Mouse (Mus musculus): ENCODE results near the gene Pacsin1. TPM values are rescaled to one million over a fixed set of nuclear protein-coding genes. Genes with fewer than 3 reads are reported as not detected.
"Not testable (repeated sequence)": the region's sequence is repeated elsewhere in the genome, so short reads cannot be mapped to it uniquely, and the experiment has no call there.

The Pacsin1 gene
- polyA plus RNA-seq, 1 experiment from 2014 or later = 23.6 TPM

GRCm38 (mm10) chr17:27623360-27624326, 31.7 kb upstream of the Pacsin1 start, which contains the start of gene Nudt3:
Gene Nudt3 (minus strand): TSS chr17:27623495.
- no peaks in the 10 kb centered on the region for H3K9me3 ChIP-seq
- peak within 1 kb of the TSS; percentile 99 for H3K27ac ChIP-seq
- H3K9ac ChIP-seq (replicated peaks) = peak within 1 kb of the TSS; percentile 99
- H3K27me3 ChIP-seq = no peaks in the 10 kb centered on the region
- H3K4me1 ChIP-seq (replicated peaks) = peaks cover 48% of the 10 kb centered on the region
- H3K4me2 ChIP-seq (replicated peaks) = peak within 1 kb of the TSS; percentile 68
- H3K36me3 ChIP-seq = 0 out of 2 replicates have a peak, but pooled peaks cover 4% of the 10 kb centered on the region
- H3K4me3 ChIP-seq (replicated peaks) = peak within 1 kb of the TSS; percentile 94
- peak; percentile 88 for ATAC-seq
- 10% methylated on average over 81 of the region's 91 CpGs for WGBS

GRCm38 (mm10) chr17:27625455-27626251, 29.7 kb upstream of the Pacsin1 start:
- Histone ChIP-seq H3K9ac (replicated peaks) (no peak overlapping the region), H3K27ac (no peak overlapping the region)
- WGBS = 37% methylated on average over 7 of the region's 7 CpGs

GRCm38 (mm10) chr17:27626681-27627080, 28.6 kb upstream of the Pacsin1 start:
- Histone ChIP-seq H3K27ac (peak overlapping the region; percentile 71), H3K4me3 (replicated peaks) (no peak overlapping the region), H3K9me3 (no peaks in the 10 kb centered on the region), H3K27me3 (no peaks in the 10 kb centered on the region), H3K9ac (replicated peaks) (peak overlapping the region; percentile 16; the same call in 1 of the 2 replicates), H3K4me2 (replicated peaks) (no peak overlapping the region), H3K36me3 (peaks cover 26% of the 10 kb centered on the region), H3K4me1 (replicated peaks) (peaks cover 21% of the 10 kb centered on the region)
- WGBS = 14% methylated on average over 5 of the region's 5 CpGs
- peak; percentile 10; the same call in 1 of the 2 replicates for ATAC-seq

More at GRCm38 (mm10) chr17:27625455-27626251, 29.7 kb upstream of the Pacsin1 start:
- no peak overlapping the region for H3K4me3 ChIP-seq (replicated peaks)
- H3K4me2 ChIP-seq (replicated peaks) = no peak overlapping the region
- H3K27me3 ChIP-seq = no peaks in the 10 kb centered on the region
- peaks cover 15% of the 10 kb centered on the region for H3K36me3 ChIP-seq
- ATAC-seq = no peak
- H3K4me1 ChIP-seq (replicated peaks) = peaks cover 29% of the 10 kb centered on the region
- H3K9me3 ChIP-seq = no peaks in the 10 kb centered on the region

GRCm38 (mm10) chr17:27627451-27627850, 27.9 kb upstream of the Pacsin1 start:
- H3K36me3 ChIP-seq = peaks cover 33% of the 10 kb centered on the region
- no peak overlapping the region for H3K4me3 ChIP-seq (replicated peaks)
- no peaks in the 10 kb centered on the region for H3K9me3 ChIP-seq
- H3K9ac ChIP-seq (replicated peaks) = no peak overlapping the region
- WGBS = 45% methylated on average over 5 of the region's 5 CpGs
- ATAC-seq = no peak
- H3K4me1 ChIP-seq (replicated peaks) = peaks cover 24% of the 10 kb centered on the region
- H3K27ac ChIP-seq = peak overlapping the region; percentile 19; the same call in 1 of the 2 replicates
- no peak overlapping the region for H3K4me2 ChIP-seq (replicated peaks)
- no peaks in the 10 kb centered on the region for H3K27me3 ChIP-seq

- Histone ChIP-seq H3K27ac (no peak overlapping the region), H3K4me2 (replicated peaks) (no peak overlapping the region), H3K9me3 (no peaks in the 10 kb centered on the region), H3K9ac (replicated peaks) (no peak overlapping the region), H3K4me3 (replicated peaks) (no peak overlapping the region), H3K27me3 (no peaks in the 10 kb centered on the region), H3K4me1 (replicated peaks) (peaks cover 33% of the 10 kb centered on the region), H3K36me3 (peaks cover 41% of the 10 kb centered on the region)
- 95% methylated on average over 8 of the region's 8 CpGs for WGBS
- ATAC-seq = no peak
Observed at GRCm38 (mm10) chr17:27628376-27628775, 26.9 kb upstream of the Pacsin1 start.

- no peak overlapping the region for H3K4me2 ChIP-seq (replicated peaks)
- H3K36me3 ChIP-seq = peaks cover 47% of the 10 kb centered on the region
- no peak for ATAC-seq
- no peaks in the 10 kb centered on the region for H3K27me3 ChIP-seq
- peaks cover 36% of the 10 kb centered on the region for H3K4me1 ChIP-seq (replicated peaks)
- H3K9me3 ChIP-seq = no peaks in the 10 kb centered on the region
- H3K9ac ChIP-seq (replicated peaks) = no peak overlapping the region
- no peak overlapping the region for H3K27ac ChIP-seq
- no peak overlapping the region for H3K4me3 ChIP-seq (replicated peaks)
- 70% methylated on average over 2 of the region's 2 CpGs for WGBS
Observed at GRCm38 (mm10) chr17:27629249-27630020, 25.9 kb upstream of the Pacsin1 start.

GRCm38 (mm10) chr17:27634871-27635574, 20.3 kb upstream of the Pacsin1 start, which contains the start of gene RPS10-NUDT3:
Gene RPS10-NUDT3 (minus strand): TSS chr17:27635222.
- Histone ChIP-seq H3K27ac (peak within 1 kb of the TSS; percentile 90), H3K9ac (replicated peaks) (peak within 1 kb of the TSS; percentile 98), H3K4me2 (replicated peaks) (peak within 1 kb of the TSS; percentile 77), H3K9me3 (no peaks in the 10 kb centered on the region), H3K4me3 (replicated peaks) (peak within 1 kb of the TSS; percentile 82), H3K4me1 (replicated peaks) (peaks cover 35% of the 10 kb centered on the region), H3K27me3 (no peaks in the 10 kb centered on the region), H3K36me3 (peaks cover 38% of the 10 kb centered on the region)
- WGBS = under 1% methylated on average over 67 of the region's 72 CpGs
- peak; percentile 98 for ATAC-seq

- peak overlapping the region; percentile 98 for H3K9ac ChIP-seq (replicated peaks)
- peak overlapping the region; percentile 77 for H3K4me2 ChIP-seq (replicated peaks)
- WGBS = 49% methylated on average over 9 of the region's 9 CpGs
- peaks cover 35% of the 10 kb centered on the region for H3K4me1 ChIP-seq (replicated peaks)
- ATAC-seq = peak; percentile 6; the same call in 1 of the 2 replicates
- H3K9me3 ChIP-seq, H3K27me3 ChIP-seq: not testable (repeated sequence)
- peaks cover 33% of the 10 kb centered on the region for H3K36me3 ChIP-seq
- peak overlapping the region; percentile 82 for H3K4me3 ChIP-seq (replicated peaks)
- peak overlapping the region; percentile 90 for H3K27ac ChIP-seq
Observed at GRCm38 (mm10) chr17:27635575-27635903, 19.8 kb upstream of the Pacsin1 start.

- H3K4me1 ChIP-seq (replicated peaks) = peaks cover 35% of the 10 kb centered on the region
- 50% methylated on average over 18 of the region's 18 CpGs for WGBS
- no peaks in the 10 kb centered on the region for H3K27me3 ChIP-seq
Observed at GRCm38 (mm10) chr17:27636132-27637020, 18.9 kb upstream of the Pacsin1 start, which contains the start of gene Rps10. Gene Rps10 (minus strand): TSS chr17:27636669.

GRCm38 (mm10) chr17:27637333-27637732, 18.0 kb upstream of the Pacsin1 start:
- Histone ChIP-seq H3K4me1 (replicated peaks) (peaks cover 34% of the 10 kb centered on the region), H3K4me3 (replicated peaks) (no peak overlapping the region), H3K4me2 (replicated peaks) (no peak overlapping the region), H3K27ac (no peak overlapping the region), H3K9ac (replicated peaks) (no peak overlapping the region), H3K9me3 (no peaks in the 10 kb centered on the region), H3K36me3 (peaks cover 15% of the 10 kb centered on the region), H3K27me3 (no peaks in the 10 kb centered on the region)
- ATAC-seq = no peak
- 74% methylated on average over 9 of the region's 9 CpGs for WGBS

More at GRCm38 (mm10) chr17:27636132-27637020, 18.9 kb upstream of the Pacsin1 start, which contains the start of gene Rps10:
- ATAC-seq = no peak
- Histone ChIP-seq H3K9ac (replicated peaks) (peak within 1 kb of the TSS; percentile 98), H3K9me3 (no peaks in the 10 kb centered on the region), H3K36me3 (peaks cover 25% of the 10 kb centered on the region), H3K4me2 (replicated peaks) (peak within 1 kb of the TSS; percentile 77), H3K4me3 (replicated peaks) (peak within 1 kb of the TSS; percentile 82), H3K27ac (peak within 1 kb of the TSS; percentile 90)
